Mouse (Mus musculus) hindbrain, postnatal 0 days (tissue): Measurements from ENCODE around the gene Cfap58. TPM values are rescaled to one million over a fixed set of nuclear protein-coding genes. Genes with fewer than 3 reads are reported as not detected.

ENCODE experiments used
- ATAC-seq: fragments of 200-750 bp; cut with Nextera tagmentation; 2 replicates; pipeline ENCODE4 v1.8.0; 2017; ENCODE audit warnings: mild to moderate bottlenecking, moderate TSS enrichment, moderate library complexity
- DNase-seq: peaks from one replicate; pipeline ENCODE4 v3.0.0-alpha.2; 2015; ENCODE audit warnings: low spot score
- H3K27ac ChIP-seq: fragments of 300-500 bp; sonication (generic); 2 replicates; pipeline ENCODE4 v1.5.1; 2014; ENCODE audit warnings: mild to moderate bottlenecking
- H3K27me3 ChIP-seq: fragments of 300-500 bp; sonication (generic); 2 replicates; pipeline ENCODE4 v1.6.1; 2014; ENCODE audit warnings: low read length, mixed read lengths; ENCODE audit not compliant: insufficient read depth
- H3K36me3 ChIP-seq: fragments of 300-500 bp; sonication (generic); 2 replicates; pipeline ENCODE4 v1.6.1; 2014; ENCODE audit warnings: low read length, mixed read lengths; ENCODE audit not compliant: insufficient read depth
- H3K4me1 ChIP-seq: fragments of 300-500 bp; sonication (generic); 2 replicates; pipeline ENCODE4 v1.6.1; 2014; ENCODE audit warnings: antibody characterized with exemption, low read length, mixed read lengths; ENCODE audit not compliant: insufficient read depth
- H3K4me2 ChIP-seq: fragments of 300-500 bp; sonication (generic); 2 replicates; pipeline ENCODE4 v1.6.1; 2014; ENCODE audit warnings: low read depth, mild to moderate bottlenecking, low read length, moderate library complexity, mixed read lengths
- H3K4me3 ChIP-seq: fragments of 300-500 bp; sonication (generic); 2 replicates; pipeline ENCODE4 v1.5.1; 2014; ENCODE audit warnings: low read length
- H3K9ac ChIP-seq: fragments of 300-500 bp; sonication (generic); replicated peaks from 2 replicates; pipeline ENCODE4 v1.6.1; 2014; ENCODE audit warnings: mild to moderate bottlenecking, low read length, moderate library complexity, mixed read lengths
- H3K9me3 ChIP-seq: fragments of 300-500 bp; sonication (generic); 2 replicates; pipeline ENCODE4 v1.6.1; 2016; ENCODE audit warnings: low read length, mixed read lengths
- CTCF ChIP-seq: IDR thresholded peaks from 2 replicates; pipeline ENCODE4 v1.5.1; 2016; ENCODE audit warnings: antibody characterized with exemption, control low read depth, low read depth
- WGBS: fragments of 180-500 bp; shearing (Covaris S2); extraction: QIAGEN DNeasy Blood & Tissue Kit; methylation state at CpG from one replicate; pipeline ENCODE4 v1.1.7; 2014; 5-methylcytosine and 5-hydroxymethylcytosine counted together
- polyA plus RNA-seq: library from polyadenylated mRNA; unstranded; fragments of >200 nt; fragmentation: Nextera tagmentation; extraction: Ambion mirVana; gene quantifications from 2 replicates; pipeline ENCODE4 v1.2.1, GENCODE M21; 2015
- total RNA-seq: library from RNA; depleted of rRNA; stranded (reverse); fragments of >200 nt; gene quantifications from 2 replicates; pipeline ENCODE4 v1.2.3, GENCODE M21; 2014

Gene Cfap58
- total and polyA plus RNA-seq, 2 experiments from 2014 or later = 0.26 to 0.68 TPM

- H3K9me3 ChIP-seq = no peaks in the 10 kb centered on the region
- DNase-seq (no peak), ATAC-seq (no peak)
Observed at GRCm38 (mm10) chr19:47900012-47900411, 37.5 kb upstream of the Cfap58 start.

GRCm38 (mm10) chr19:47900558-47900957 lies 36.9 kb upstream of the Cfap58 start:
- TF ChIP-seq CTCF = no peak
- Histone ChIP-seq H3K4me3 (no peak overlapping the region), H3K4me1 (peaks cover 7% of the 10 kb centered on the region; the same call in 1 of the 2 replicates), H3K4me2 (no peak overlapping the region), H3K27me3 (no peaks in the 10 kb centered on the region), H3K9me3 (no peaks in the 10 kb centered on the region), H3K36me3 (no peaks in the 10 kb centered on the region), H3K27ac (no peak overlapping the region), H3K9ac (no peak overlapping the region)
- WGBS = 81% methylated on average over 10 of the region's 10 CpGs
- ATAC-seq (no peak), DNase-seq (no peak)

More at GRCm38 (mm10) chr19:47900012-47900411, 37.5 kb upstream of the Cfap58 start:
- Histone ChIP-seq H3K9ac (no peak overlapping the region), H3K27ac (no peak overlapping the region), H3K4me3 (no peak overlapping the region), H3K4me2 (no peak overlapping the region), H3K4me1 (peaks cover 7% of the 10 kb centered on the region; the same call in 1 of the 2 replicates), H3K27me3 (no peaks in the 10 kb centered on the region), H3K36me3 (no peaks in the 10 kb centered on the region)
- WGBS = 66% methylated on average over 6 of the region's 6 CpGs
- peak; percentile 52 for TF ChIP-seq CTCF

GRCm38 (mm10) chr19:47902316-47903201 lies 34.9 kb upstream of the Cfap58 start:
- Histone ChIP-seq H3K27me3 (no peaks in the 10 kb centered on the region), H3K4me1 (peaks cover 7% of the 10 kb centered on the region; the same call in 1 of the 2 replicates), H3K27ac (no peak overlapping the region), H3K4me2 (no peak overlapping the region), H3K36me3 (no peaks in the 10 kb centered on the region), H3K4me3 (no peak overlapping the region), H3K9me3 (no peaks in the 10 kb centered on the region), H3K9ac (no peak overlapping the region)
- ATAC-seq (no peak), DNase-seq (peak; percentile 18)
- TF ChIP-seq CTCF = no peak
- 58% methylated on average over 13 of the region's 13 CpGs for WGBS

- ATAC-seq = peak; percentile 54; the same call in 1 of the 2 replicates
- no peak overlapping the region for H3K4me2 ChIP-seq
Observed at GRCm38 (mm10) chr19:47903679-47904078, 33.8 kb upstream of the Cfap58 start.

DNA sequence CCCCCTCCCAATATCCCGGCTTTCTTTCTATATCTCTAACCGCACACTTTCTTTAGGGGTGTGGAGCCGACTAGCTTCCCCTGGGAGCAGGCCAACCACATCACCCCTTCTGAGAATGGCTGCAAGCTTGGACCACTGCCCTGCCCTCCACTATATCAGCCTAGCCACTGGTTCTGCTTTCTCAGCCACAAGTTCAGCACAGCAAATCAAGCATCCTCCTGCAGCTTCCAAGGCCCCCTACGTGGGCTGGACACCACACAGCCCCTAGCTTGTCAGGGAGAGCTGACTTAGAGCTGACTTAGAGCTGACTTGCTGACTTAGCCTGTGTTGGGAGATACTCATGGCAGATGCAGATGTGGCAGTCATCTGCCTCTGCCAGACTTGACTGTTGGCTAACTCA lies 32.4 kb upstream of the Cfap58 start:
- H3K9me3 ChIP-seq = no peaks in the 10 kb centered on the region
- H3K4me2 ChIP-seq = no peak overlapping the region
- H3K36me3 ChIP-seq = no peaks in the 10 kb centered on the region
- H3K4me1 ChIP-seq = peaks cover 7% of the 10 kb centered on the region; the same call in 1 of the 2 replicates
- ATAC-seq (no peak), DNase-seq (no peak)
- no peak overlapping the region for H3K4me3 ChIP-seq
- 83% methylated on average over 4 of the region's 4 CpGs for WGBS
- H3K27me3 ChIP-seq = no peaks in the 10 kb centered on the region
- TF ChIP-seq CTCF = no peak
- no peak overlapping the region; the same call in 1 of the 2 replicates for H3K27ac ChIP-seq
- H3K9ac ChIP-seq = no peak overlapping the region

More at GRCm38 (mm10) chr19:47903679-47904078, 33.8 kb upstream of the Cfap58 start:
- H3K9ac ChIP-seq = no peak overlapping the region
- TF ChIP-seq CTCF = no peak; the same call in none of the 2 replicates
- H3K27ac ChIP-seq = no peak overlapping the region
- DNase-seq = peak; percentile 42
- H3K9me3 ChIP-seq = no peaks in the 10 kb centered on the region
- H3K4me1 ChIP-seq = peaks cover 7% of the 10 kb centered on the region; the same call in 1 of the 2 replicates
- no peak overlapping the region for H3K4me3 ChIP-seq
- no peaks in the 10 kb centered on the region for H3K36me3 ChIP-seq
- H3K27me3 ChIP-seq = no peaks in the 10 kb centered on the region
- 63% methylated on average over 4 of the region's 4 CpGs for WGBS

- 91% methylated on average over 5 of the region's 5 CpGs for WGBS
- no peak overlapping the region for H3K4me2 ChIP-seq
- DNase-seq = no peak
- ATAC-seq = no peak
- no peak overlapping the region for H3K9ac ChIP-seq
- no peaks in the 10 kb centered on the region for H3K36me3 ChIP-seq
- H3K27me3 ChIP-seq = no peaks in the 10 kb centered on the region
- no peak overlapping the region for H3K27ac ChIP-seq
- H3K4me3 ChIP-seq = no peak overlapping the region
- no peaks in the 10 kb centered on the region for H3K9me3 ChIP-seq
- TF ChIP-seq CTCF = no peak
- peaks cover 7% of the 10 kb centered on the region; the same call in 1 of the 2 replicates for H3K4me1 ChIP-seq
Observed at GRCm38 (mm10) chr19:47905603-47906002, 31.9 kb upstream of the Cfap58 start.
